Mouse (Mus musculus): ENCODE data around the gene Gm29666.

GRCm38 (mm10) chr15:84923508-84924181 lies 3.8 kb upstream of the Gm29666 start:
- TF ChIP-seq CTCF (IDR thresholded peaks at IDR 0.05; ENCODE audit: borderline replicate concordance, control insufficient read depth, extremely low read depth, insufficient read depth, low read length, poor library complexity), result no peak
- TF ChIP-seq POLR2A (IDR thresholded peaks at IDR 0.05; ENCODE audit: control insufficient read depth, extremely low read depth, insufficient read depth, low read length, poor library complexity), result no peak; the same call in 1 of the 2 replicates

Measured in thymus, adult 2 months (tissue).